Mouse (Mus musculus) heart, postnatal 0 days (tissue): Measurements from ENCODE around the gene Hfm1.

Source experiments
- CTCF ChIP-seq: IDR thresholded peaks from 2 replicates; pipeline ENCODE4 v1.5.1; 2016; ENCODE audit warnings: antibody characterized with exemption, control low read depth, low read depth
- EP300 ChIP-seq: IDR thresholded peaks from 2 replicates; pipeline ENCODE4 v1.6.1; 2016; ENCODE audit warnings: antibody characterized with exemption, low read depth

DNA sequence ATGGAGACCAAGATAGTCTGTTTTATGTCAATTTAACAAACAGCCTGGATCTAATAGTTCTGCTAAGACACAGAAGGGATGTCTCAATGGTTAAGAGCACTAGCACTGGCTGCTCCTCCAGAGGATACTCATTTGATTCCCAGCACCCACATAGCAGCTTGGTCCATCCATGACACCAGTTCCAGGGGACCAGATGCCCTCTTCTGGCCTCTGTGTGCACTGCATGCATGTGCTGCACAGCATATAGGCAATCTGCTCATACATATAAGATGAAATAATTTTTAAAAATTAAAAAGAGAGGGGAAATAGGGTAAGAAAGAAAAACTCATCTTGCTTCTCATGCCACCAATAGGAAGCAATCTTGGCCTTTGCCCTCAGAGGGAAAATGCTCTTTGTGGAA lies 79.1 kb downstream of the Hfm1 start:
- TF ChIP-seq CTCF (no peak), EP300 (no peak)
